Mouse (Mus musculus) embryo, embryonic 9.5 days (tissue): Measurements from ENCODE around the gene Dcaf5.

Source experiments
- DNase-seq: peaks from one replicate; pipeline ENCODE4 v3.0.0-alpha.2; 2017; ENCODE audit errors: extremely low spot score

Dcaf5 gene

DNA sequence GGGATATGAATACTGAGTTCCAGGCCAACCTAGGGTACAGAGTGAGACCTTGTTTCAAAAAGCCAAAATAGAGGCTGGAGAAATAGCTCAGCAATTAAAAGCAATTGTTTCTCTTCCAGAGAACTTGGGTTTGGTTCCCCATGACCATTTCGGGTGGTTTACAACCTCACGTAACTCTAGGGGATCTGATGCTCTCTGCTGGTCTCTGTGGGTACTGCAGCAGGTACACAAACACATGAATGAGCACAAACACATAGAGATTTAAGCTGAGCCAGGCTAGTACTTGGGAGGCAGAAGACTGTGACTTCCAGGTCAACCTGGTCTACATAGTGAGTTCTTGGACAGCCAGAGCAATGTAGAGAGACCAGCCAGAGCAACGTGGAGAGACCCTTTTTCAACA, 28.6 kb downstream of the Dcaf5 start:
- peak; percentile 46 for DNase-seq

DNA sequence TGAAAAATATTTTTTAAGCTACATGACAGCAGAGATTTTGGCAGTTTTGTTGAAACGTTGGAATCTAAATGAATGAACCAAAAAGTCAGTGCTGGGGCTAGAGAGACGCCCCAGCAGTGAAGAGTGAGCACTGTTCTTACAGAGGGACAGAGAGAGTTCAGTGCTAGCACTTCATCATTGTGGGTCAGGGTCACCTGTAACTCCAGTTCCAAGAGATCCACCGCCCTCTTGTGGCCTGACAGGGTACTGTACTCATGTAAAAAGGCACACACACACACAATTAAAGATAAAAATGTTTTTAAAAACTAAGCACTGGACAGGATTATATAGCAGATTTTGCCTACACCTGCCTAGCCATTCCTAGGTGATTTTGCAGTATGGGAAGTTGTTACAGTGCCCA, 29.8 kb downstream of the Dcaf5 start:
- DNase-seq: peak; percentile 35

DNA sequence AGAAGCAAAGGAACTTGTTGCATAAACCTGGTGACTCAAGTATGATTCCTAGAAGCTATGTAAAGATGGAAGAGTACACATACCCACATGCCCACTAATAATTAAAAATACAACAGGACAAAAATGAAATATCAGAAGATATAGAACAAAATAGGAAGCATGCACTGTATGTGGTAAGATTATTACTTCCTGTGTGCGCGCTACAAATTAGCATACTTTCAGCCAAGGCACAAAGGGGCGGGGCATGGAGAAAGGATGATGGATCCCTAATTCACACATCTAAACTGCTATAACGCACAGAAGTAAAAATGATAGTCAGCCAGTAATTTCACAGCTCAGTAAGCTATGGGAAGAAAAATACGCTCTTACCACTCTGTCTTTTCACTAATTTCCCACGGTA, 32.3 kb downstream of the Dcaf5 start:
- DNase-seq: no peak

DNA sequence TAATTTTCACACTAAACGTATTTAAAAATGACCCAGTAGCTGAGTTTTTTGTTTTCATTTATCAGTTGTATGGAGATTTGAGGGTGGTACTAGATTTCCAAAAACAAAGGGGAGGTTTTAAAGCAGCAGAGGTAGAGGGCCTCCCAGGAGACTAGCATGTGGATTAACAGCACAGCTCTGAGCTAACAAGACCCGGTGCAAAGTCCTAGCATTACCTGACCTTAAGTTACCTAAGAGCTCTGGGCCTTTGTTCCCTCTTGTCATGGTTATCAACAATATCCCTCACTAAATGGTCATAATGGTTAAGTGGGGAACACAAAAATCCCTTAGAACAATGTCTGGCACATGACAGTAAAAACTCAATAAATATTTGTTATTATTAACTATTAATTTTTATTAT, 37.3 kb downstream of the Dcaf5 start:
- DNase-seq: no peak

DNA sequence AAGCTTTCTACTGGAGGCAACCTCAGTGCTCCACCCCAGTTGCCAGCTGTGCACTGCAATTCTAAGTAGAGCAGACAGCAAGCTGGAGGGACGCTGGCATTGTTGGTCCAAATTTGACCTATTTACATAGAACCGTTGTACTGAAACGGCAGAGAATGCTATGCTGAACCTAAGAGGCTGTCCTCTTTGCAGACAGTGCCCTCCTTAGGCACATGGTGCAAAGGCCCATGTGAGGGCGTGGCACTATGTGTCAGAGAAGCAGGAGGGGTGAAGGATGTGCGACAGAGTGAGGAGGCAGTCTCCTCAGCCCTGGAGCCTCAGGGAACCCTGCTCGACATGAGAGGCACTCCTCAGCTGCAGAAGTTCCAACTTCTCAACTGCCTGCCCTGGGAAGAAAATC, 40.0 kb downstream of the Dcaf5 start:
- no peak for DNase-seq

DNA sequence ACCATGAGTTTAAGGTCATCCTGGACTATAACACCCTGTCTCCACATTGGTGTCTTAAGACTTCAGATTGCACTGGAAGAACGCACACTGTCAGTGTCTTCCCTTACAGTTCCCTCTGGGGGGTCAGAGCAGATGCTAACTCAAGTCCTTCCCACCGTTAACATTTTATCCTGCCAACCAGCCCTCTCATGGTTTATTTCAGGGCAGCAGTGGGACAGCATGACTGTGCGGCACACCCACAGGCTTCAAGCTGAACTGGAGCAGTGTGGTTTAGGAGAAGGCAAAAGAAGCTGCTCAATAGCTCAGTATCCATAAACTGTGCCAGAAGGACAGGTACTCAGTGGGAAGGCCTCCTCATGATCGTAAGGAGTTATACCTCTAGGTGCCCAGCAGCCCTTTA, 41.1 kb downstream of the Dcaf5 start:
- no peak for DNase-seq

DNA sequence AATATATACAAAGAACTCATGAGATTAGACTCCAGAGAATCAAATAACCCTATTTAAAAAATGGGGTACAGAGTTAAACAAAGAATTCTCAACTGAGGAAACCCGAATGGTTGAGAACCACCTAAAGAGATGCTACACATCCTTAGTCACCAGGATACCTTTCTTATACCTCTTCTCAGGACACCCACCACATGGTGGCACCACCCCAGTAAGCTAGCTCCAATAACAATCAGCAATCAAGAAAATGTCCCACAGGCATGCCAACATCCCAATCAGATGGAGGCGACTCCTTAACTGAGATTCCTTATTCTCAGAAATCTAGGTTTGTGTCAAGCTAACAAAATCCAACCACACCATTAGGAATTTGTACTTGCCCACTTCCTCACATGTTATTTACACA, 42.4 kb downstream of the Dcaf5 start:
- no peak for DNase-seq

DNA sequence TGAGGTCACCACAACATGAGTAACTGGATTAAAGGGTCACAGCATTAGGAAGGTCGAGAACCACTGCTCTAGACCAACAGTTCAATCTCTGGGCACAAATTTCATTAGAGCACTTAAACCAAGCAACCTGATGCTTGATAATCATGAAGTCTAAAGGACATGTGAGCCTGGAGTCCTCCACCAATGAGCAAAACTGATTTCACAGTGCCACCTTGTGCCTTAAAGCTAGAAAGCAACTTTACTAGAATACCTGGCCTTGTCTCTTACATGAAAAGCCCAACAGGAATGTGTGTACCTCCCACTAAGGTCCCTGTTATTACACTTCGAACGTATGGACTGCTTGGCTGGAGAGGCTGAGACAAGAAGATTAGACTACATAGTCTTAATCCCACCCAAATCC, 47.0 kb downstream of the Dcaf5 start:
- DNase-seq: peak; percentile 12

DNA sequence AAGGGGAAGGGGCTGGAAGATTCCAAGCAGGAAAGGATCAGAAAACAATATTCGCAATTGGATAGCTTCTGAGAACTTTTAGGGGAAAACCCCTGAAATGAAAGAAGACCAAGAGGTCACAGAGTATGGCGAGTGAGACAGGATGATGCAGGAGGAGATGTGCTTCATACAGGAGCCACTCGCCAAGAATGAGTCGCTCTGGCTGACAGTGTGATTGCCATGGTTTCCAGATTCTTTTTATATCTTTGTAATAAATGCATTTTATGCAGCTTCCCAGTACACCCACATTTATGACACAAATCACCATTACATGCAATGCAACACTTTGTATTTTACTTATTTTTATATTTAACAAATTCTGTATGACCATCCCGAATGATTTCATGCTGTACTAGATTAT, 49.1 kb downstream of the Dcaf5 start:
- no peak for DNase-seq

DNA sequence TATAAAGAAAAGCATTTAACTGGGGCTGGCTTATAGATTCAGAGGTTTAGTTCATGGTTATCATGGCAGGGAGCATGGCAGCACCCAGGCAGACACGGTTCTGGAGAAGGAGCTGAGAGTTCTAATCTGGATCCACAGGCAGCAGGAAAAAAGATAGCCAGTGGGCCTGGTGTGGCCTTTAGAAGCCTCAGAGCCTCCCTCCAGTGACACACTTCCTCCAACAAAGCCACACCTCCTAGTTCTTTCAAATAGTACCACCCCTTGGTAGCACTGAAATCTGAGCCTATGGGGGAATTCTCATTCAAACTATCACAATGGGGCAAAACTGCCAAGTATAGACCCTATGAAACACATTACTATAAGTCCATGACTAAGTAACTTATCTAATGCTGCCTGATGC, 51.0 kb downstream of the Dcaf5 start:
- no peak for DNase-seq

DNA sequence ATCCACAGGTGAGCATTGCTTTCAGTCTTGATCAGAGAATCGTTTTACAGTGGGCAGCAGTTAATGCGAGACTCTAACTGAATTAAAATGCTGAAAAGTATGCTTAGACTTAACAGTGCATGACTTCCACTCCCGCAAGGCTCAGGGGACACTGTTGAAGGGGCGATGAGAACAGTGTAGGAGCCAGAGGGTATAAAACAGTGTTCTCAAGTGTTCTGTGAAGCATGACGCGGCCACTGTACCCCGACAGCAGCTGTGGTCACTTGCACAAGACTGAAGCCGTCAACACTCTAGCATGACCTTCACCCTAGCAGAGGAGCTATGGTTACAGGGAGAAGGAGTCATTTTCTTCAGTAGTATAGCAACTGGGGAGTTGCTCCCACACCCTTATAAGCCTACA, 52.9 kb downstream of the Dcaf5 start:
- DNase-seq: no peak

DNA sequence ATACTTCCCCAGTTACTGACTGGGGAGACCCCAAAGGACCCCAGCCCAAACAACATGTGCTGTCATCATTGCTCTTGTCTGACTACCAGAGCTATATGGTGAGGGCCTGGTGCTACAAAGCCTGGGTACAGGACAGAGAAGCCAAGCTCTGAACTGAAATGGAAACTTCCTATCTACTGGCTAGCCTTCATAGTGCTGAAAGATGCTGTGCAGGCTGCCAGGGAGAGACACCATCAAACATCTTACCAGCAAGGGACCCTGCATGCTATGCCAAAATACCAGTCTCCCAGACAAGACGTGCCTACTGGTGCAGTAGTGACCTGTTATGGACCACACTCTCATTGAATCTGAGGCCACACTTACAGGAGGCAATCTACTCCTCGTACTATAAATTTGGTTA, 53.6 kb downstream of the Dcaf5 start:
- no peak for DNase-seq

DNA sequence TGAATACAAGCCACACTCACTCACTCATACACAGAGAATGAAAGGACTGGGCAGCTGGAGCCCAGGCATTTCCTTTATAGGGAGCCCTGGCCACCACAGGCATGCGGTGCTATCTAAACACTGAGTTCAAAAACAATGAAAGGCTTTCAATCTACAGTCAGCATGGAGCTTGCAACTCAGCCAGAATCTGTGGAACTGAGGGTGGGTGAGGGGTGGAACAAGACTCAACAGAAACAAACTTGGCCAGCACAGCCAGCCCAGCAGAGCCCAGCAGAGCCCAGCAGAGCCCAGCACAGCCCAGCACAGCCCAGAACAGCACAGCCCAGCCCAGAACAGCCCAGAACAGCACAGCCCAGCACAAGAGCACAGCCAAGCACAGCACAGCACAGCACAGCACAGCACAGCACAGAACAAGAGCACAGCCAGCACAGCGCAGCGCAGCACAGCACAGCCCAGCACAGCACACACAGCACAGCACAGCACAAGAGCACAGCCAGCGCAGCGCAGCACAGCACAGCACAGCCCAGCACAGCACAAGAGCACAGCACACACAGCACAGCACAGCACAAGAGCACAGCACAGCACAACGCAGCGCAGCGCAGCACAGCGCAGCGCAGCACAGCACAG, 56.5 kb downstream of the Dcaf5 start:
- no peak for DNase-seq

DNA sequence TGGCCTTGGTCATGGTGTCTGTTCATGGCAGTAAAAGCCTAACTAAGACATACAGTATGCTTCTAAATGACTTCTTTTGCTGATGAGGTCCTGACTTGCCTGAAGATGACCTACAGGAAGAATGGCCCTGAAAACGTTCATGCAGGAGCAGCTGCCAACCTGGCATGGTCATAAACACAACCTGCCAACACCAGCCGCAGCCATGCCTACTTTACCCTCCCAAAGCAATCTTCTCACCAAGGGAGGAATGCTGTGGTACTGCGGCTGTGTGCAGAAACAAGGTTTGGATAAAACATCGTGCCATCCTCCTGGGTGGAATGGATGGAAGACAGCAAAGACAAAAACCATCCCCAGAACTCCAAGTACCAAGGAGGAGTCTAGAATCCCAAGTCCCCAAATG, 57.0 kb downstream of the Dcaf5 start:
- DNase-seq: no peak

DNA sequence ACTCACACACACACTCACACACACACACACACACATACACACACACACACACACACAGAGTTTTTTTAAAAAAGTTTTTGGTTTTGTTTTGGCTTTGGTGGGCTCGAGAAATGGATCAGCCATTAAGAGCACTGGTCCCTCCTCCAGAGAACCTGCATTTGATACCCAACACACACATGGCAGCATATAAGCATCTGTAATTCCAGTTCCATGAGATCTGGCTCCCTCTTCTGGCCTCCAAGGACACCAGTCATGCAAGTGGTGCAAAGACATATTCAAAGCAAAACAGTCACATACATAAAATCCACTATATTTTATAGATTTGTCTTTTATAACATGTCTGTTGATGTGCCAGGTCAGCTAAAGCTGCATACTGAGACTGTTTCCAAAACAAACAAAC, 58.8 kb downstream of the Dcaf5 start:
- no peak for DNase-seq

DNA sequence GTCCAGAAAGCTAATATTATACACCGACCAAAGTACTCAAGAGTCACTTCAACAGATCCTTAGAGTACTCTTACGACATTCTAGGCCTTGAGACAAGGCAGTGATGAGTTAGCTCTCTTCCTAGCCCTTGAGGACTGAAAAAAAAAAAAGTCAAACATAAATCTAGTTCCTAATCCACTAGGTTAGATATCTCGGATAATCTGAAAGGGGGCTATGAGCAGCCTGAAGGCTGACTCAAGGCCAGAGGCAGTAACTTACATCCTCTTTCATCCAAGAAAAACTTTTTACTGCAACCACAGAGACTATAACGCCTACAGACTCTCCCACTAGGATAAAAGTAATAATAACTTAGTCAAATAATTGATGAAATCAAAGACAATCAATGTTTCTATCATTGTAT, 60.7 kb downstream of the Dcaf5 start:
- DNase-seq: no peak

DNA sequence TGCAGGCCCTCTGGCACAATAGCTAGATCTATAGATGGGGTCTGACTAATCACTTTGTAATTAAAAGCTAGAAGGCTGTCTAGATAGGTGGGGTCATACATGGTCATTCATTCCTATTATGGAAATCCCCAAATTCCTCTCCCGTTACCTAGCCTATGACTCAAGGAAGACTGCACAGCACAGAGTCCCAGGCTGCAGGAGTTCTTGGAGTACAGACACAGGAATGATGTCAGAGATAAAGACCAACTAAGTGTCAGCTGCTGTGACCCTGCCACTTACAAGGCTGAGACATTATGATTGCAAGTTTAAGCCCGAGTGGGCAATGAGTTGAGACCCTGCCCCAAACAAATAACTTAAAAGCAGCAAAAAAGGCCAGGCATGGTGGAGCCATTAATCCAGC, 61.7 kb downstream of the Dcaf5 start:
- DNase-seq: no peak

DNA sequence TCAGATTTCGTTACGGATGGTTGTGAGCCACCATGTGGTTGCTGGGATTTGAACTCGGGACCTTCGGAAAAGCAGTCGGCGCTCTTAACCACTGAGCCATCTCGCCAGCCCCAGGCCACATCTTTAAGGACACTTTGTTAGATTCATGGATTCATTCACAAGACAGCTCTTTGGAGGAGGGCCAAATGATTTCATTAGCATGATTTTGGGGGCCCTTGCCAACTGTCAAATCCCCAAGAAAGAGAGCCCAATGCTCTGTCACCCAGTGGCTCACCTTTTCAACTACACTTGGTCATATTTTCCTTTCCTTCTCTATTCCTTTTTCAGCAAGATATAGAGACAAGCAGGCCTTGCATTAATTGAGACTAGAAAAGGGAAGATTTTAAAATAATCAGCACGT, 63.5 kb downstream of the Dcaf5 start:
- no peak for DNase-seq

DNA sequence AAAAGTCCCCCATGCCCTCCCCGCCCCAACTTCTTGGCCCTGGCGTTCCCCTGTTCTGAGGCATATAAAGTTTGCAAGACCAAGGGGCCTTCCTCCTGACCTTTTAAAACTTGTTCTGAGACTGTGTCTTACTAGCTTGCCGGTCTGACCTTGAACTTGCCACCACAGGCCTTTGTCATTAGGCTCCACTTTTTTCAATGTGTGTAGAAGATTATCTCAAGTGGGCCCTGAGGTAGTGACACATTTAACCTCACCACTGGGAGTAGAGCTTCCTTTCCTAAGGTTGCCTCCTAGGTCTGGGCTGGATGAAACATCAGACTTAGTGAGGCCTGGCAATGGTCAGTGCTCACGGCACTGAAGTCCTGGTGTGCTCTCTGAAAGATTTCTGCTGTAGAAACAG, 69.2 kb downstream of the Dcaf5 start:
- DNase-seq: no peak

DNA sequence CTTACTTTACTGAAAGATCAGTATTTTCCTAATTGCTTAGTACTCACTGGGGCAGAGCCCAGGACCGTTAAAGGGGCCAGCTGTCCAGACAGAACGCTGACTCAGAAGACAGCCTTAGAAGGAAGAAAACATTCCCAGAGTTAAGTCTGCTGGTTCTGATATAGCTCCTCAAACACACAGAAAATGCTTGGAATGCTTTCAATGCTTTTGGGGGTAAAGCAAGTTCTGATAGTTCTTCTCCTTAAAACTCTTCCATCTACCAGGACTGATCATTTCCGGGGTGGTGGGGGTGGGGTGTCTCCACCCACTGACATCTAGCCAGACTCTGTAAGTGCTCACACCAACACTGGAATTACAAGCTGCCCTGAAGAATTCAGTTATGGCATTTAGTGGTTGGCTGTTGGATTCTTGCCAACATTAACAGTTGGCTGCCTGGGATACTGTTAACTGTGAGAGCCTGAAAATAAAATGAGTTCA, 70.4 kb downstream of the Dcaf5 start:
- no peak for DNase-seq

DNA sequence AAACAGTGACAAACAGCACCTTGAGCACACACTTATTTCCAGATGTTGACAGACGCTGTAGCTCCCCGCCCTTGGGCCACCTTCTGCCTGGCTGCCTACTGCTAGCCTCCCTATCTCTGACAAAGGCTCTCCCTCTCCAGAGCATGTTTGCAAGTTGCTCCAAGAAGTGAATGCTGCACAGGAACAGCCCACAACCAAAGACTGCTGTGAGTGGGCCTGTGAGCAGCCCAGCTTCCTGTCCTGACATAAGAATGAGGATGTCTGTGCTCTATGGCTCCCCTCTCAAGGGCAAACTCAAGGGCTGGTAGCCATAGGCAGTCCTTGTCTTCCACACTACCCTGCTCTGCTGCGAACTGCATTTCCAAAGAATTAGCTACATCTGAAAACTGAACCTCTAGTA, 71.1 kb downstream of the Dcaf5 start:
- DNase-seq: no peak

DNA sequence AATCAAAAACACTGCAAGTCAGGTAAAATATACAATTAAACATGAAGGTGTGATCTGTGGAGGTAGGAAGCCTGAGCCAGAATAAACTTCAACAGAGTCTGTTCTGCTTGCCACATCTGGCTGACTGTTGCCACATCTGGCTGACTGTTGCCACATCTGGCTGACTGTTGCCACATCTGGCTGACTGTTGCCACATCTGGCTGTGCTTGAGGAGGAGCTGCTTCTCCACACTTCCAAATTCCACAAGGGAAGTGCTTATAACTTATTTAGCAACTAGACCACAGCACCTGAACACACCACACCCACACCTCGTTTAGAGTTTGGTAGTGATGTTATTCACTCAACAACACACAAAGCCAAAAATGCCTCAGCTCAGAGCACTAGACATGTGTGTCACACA, 74.7 kb downstream of the Dcaf5 start:
- DNase-seq: no peak

DNA sequence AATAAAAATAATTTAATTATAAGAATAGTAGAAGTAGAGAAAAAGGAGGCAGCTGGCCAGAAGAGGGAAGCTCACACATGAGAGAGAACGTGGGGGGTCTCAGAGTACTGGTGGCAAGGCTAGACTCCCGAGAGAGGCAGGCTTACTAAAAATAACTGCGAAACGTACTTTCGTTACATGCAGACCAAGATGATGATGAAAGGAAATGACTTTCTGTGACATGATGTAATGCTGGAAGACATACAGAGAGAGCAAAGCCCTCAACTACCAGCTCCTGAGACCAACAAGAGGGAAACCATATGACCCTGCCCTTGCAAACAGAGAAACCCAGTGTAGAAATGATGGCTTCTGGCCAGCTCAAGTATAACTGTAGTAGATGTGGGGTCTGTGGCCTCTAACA, 76.1 kb downstream of the Dcaf5 start:
- no peak for DNase-seq

DNA sequence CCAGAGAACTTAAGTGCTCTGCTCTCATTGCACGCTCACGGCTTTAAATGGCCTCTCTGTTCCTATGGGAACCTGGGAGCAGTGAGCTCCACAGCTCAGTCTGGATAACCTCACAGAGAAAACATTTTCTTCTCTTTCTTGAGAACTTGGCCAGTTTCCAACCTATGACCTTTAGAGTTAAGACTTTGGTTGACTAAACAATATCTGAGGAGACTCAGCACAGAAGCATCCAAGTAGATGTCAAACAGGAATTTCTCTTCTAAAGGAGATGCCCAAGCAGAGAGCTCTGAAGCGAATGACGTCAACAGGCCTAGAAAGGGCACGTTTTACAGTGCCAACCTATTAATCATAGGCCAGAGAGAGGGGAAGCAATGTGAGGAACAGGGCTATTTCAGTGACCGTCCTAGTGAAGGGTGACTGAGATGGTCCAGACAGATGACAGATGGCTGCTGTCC, 91.6 kb downstream of the Dcaf5 start:
- DNase-seq: no peak
